Mouse (Mus musculus): Measurements from ENCODE around the gene Arfgef2. TPM values are rescaled to one million over a fixed set of nuclear protein-coding genes. Genes with fewer than 3 reads are reported as not detected.
A peak's percentile ranks its signal among the peaks of the same experiment; 100 is the strongest.

The Arfgef2 gene
- polyA plus RNA-seq, 1 experiment from 2014 or later = 3.4 TPM

- H3K9me3 ChIP-seq (ENCODE audit: control insufficient read depth, low read length) = no peaks in the 10 kb centered on the region
- no peak for ATAC-seq
- WGBS = 87% methylated on average over 8 of the region's 8 CpGs
Observed at GRCm38 (mm10) chr2:166900792-166901505, 95.6 kb downstream of the Arfgef2 start.

GRCm38 (mm10) chr2:166903719-166904282, 98.4 kb downstream of the Arfgef2 start:
- H3K4me2 ChIP-seq (ENCODE audit: low read length) = no peak overlapping the region
- H3K9me3 ChIP-seq (ENCODE audit: control insufficient read depth, low read length) = no peaks in the 10 kb centered on the region
- no peaks in the 10 kb centered on the region for H3K27me3 ChIP-seq (replicated peaks; ENCODE audit: control insufficient read depth, insufficient read depth, low read length)
- WGBS = 96% methylated on average over 6 of the region's 6 CpGs
- H3K27ac ChIP-seq (ENCODE audit: low read length) = no peak overlapping the region
- H3K9ac ChIP-seq (replicated peaks; ENCODE audit: low read depth, low read length) = no peak overlapping the region
- H3K36me3 ChIP-seq (ENCODE audit: control insufficient read depth, insufficient read depth) = no peaks in the 10 kb centered on the region
- ATAC-seq = no peak
- H3K4me3 ChIP-seq (replicated peaks; ENCODE audit: low read length) = no peak overlapping the region
- peaks cover 17% of the 10 kb centered on the region for H3K4me1 ChIP-seq (replicated peaks; ENCODE audit: control insufficient read depth, insufficient read depth, low read length)

More at GRCm38 (mm10) chr2:166900792-166901505, 95.6 kb downstream of the Arfgef2 start:
- H3K4me2 ChIP-seq (ENCODE audit: low read length) = no peak overlapping the region
- no peak overlapping the region for H3K27ac ChIP-seq (ENCODE audit: low read length)
- peaks cover 3% of the 10 kb centered on the region; the same call in 1 of the 2 replicates for H3K4me1 ChIP-seq (replicated peaks; ENCODE audit: control insufficient read depth, insufficient read depth, low read length)
- no peak overlapping the region for H3K4me3 ChIP-seq (replicated peaks; ENCODE audit: low read length)
- H3K36me3 ChIP-seq (ENCODE audit: control insufficient read depth, insufficient read depth) = no peaks in the 10 kb centered on the region
- H3K9ac ChIP-seq (replicated peaks; ENCODE audit: low read depth, low read length) = no peak overlapping the region
- no peaks in the 10 kb centered on the region for H3K27me3 ChIP-seq (replicated peaks; ENCODE audit: control insufficient read depth, insufficient read depth, low read length)

- Histone ChIP-seq H3K9me3 (ENCODE audit: control insufficient read depth, low read length) (no peaks in the 10 kb centered on the region), H3K27ac (ENCODE audit: low read length) (peak within 1 kb of the TSS; percentile 99), H3K9ac (replicated peaks; ENCODE audit: low read depth, low read length) (peak within 1 kb of the TSS; percentile 91), H3K27me3 (replicated peaks; ENCODE audit: control insufficient read depth, insufficient read depth, low read length) (no peaks in the 10 kb centered on the region), H3K4me2 (ENCODE audit: low read length) (peak within 1 kb of the TSS; percentile 84), H3K4me1 (replicated peaks; ENCODE audit: control insufficient read depth, insufficient read depth, low read length) (peaks cover 17% of the 10 kb centered on the region), H3K4me3 (replicated peaks; ENCODE audit: low read length) (peak within 1 kb of the TSS; percentile 98), H3K36me3 (ENCODE audit: control insufficient read depth, insufficient read depth) (no peaks in the 10 kb centered on the region)
- WGBS = under 1% methylated on average over 80 of the region's 80 CpGs
- peak; percentile 97 for ATAC-seq
Observed at GRCm38 (mm10) chr2:166905711-166906522, 100.5 kb downstream of the Arfgef2 start, which contains the start of gene Cse1l. Gene Cse1l (plus strand): TSS chr2:166906040.

GRCm38 (mm10) chr2:166906523-166907182, 101.3 kb downstream of the Arfgef2 start:
- Histone ChIP-seq H3K4me3 (replicated peaks; ENCODE audit: low read length) (peak overlapping the region; percentile 98), H3K9ac (replicated peaks; ENCODE audit: low read depth, low read length) (peak overlapping the region; percentile 91), H3K4me2 (ENCODE audit: low read length) (peak overlapping the region; percentile 84), H3K9me3 (ENCODE audit: control insufficient read depth, low read length) (no peaks in the 10 kb centered on the region), H3K27ac (ENCODE audit: low read length) (peak overlapping the region; percentile 99), H3K36me3 (ENCODE audit: control insufficient read depth, insufficient read depth) (no peaks in the 10 kb centered on the region), H3K4me1 (replicated peaks; ENCODE audit: control insufficient read depth, insufficient read depth, low read length) (peaks cover 17% of the 10 kb centered on the region), H3K27me3 (replicated peaks; ENCODE audit: control insufficient read depth, insufficient read depth, low read length) (no peaks in the 10 kb centered on the region)
- under 1% methylated on average over 28 of the region's 28 CpGs for WGBS
- ATAC-seq = peak; percentile 34

GRCm38 (mm10) chr2:166909729-166910128, 104.3 kb downstream of the Arfgef2 start:
- Histone ChIP-seq H3K4me1 (replicated peaks; ENCODE audit: control insufficient read depth, insufficient read depth, low read length) (peaks cover 17% of the 10 kb centered on the region), H3K9me3 (ENCODE audit: control insufficient read depth, low read length) (no peaks in the 10 kb centered on the region), H3K4me3 (replicated peaks; ENCODE audit: low read length) (no peak overlapping the region), H3K9ac (replicated peaks; ENCODE audit: low read depth, low read length) (no peak overlapping the region), H3K4me2 (ENCODE audit: low read length) (no peak overlapping the region), H3K27me3 (replicated peaks; ENCODE audit: control insufficient read depth, insufficient read depth, low read length) (no peaks in the 10 kb centered on the region), H3K36me3 (ENCODE audit: control insufficient read depth, insufficient read depth) (no peaks in the 10 kb centered on the region), H3K27ac (ENCODE audit: low read length) (no peak overlapping the region)
- WGBS = 99% methylated on average over 3 of the region's 3 CpGs
- no peak for ATAC-seq

- H3K27ac ChIP-seq (ENCODE audit: low read length) = no peak overlapping the region
Observed at GRCm38 (mm10) chr2:166910536-166910935, 105.1 kb downstream of the Arfgef2 start.

GRCm38 (mm10) chr2:166923971-166924370, 118.6 kb downstream of the Arfgef2 start:
- H3K36me3 ChIP-seq (ENCODE audit: control insufficient read depth, insufficient read depth) = peaks cover 35% of the 10 kb centered on the region
- 82% methylated on average over 2 of the region's 2 CpGs for WGBS

More at GRCm38 (mm10) chr2:166910536-166910935, 105.1 kb downstream of the Arfgef2 start:
- no peaks in the 10 kb centered on the region for H3K36me3 ChIP-seq (ENCODE audit: control insufficient read depth, insufficient read depth)
- no peak overlapping the region for H3K9ac ChIP-seq (replicated peaks; ENCODE audit: low read depth, low read length)
- no peak overlapping the region for H3K4me2 ChIP-seq (ENCODE audit: low read length)
- H3K4me1 ChIP-seq (replicated peaks; ENCODE audit: control insufficient read depth, insufficient read depth, low read length) = peaks cover 14% of the 10 kb centered on the region
- no peak overlapping the region for H3K4me3 ChIP-seq (replicated peaks; ENCODE audit: low read length)
- no peaks in the 10 kb centered on the region for H3K9me3 ChIP-seq (ENCODE audit: control insufficient read depth, low read length)
- no peak for ATAC-seq
- no peaks in the 10 kb centered on the region for H3K27me3 ChIP-seq (replicated peaks; ENCODE audit: control insufficient read depth, insufficient read depth, low read length)
- WGBS = 96% methylated on average over 8 of the region's 8 CpGs

GRCm38 (mm10) chr2:166933943-166934342, 128.6 kb downstream of the Arfgef2 start:
- no peak overlapping the region for H3K4me3 ChIP-seq (replicated peaks; ENCODE audit: low read length)
- no peak overlapping the region for H3K9ac ChIP-seq (replicated peaks; ENCODE audit: low read depth, low read length)
- no peaks in the 10 kb centered on the region for H3K4me1 ChIP-seq (replicated peaks; ENCODE audit: control insufficient read depth, insufficient read depth, low read length)
- no peak overlapping the region for H3K27ac ChIP-seq (ENCODE audit: low read length)
- peaks cover 20% of the 10 kb centered on the region for H3K36me3 ChIP-seq (ENCODE audit: control insufficient read depth, insufficient read depth)
- H3K27me3 ChIP-seq (replicated peaks; ENCODE audit: control insufficient read depth, insufficient read depth, low read length) = no peaks in the 10 kb centered on the region
- WGBS = 95% methylated on average over 6 of the region's 6 CpGs
- ATAC-seq = no peak
- H3K9me3 ChIP-seq (ENCODE audit: control insufficient read depth, low read length) = no peaks in the 10 kb centered on the region
- H3K4me2 ChIP-seq (ENCODE audit: low read length) = no peak overlapping the region

More at GRCm38 (mm10) chr2:166923971-166924370, 118.6 kb downstream of the Arfgef2 start:
- Histone ChIP-seq H3K27ac (ENCODE audit: low read length) (no peak overlapping the region), H3K4me2 (ENCODE audit: low read length) (no peak overlapping the region), H3K4me3 (replicated peaks; ENCODE audit: low read length) (no peak overlapping the region), H3K4me1 (replicated peaks; ENCODE audit: control insufficient read depth, insufficient read depth, low read length) (no peaks in the 10 kb centered on the region), H3K9ac (replicated peaks; ENCODE audit: low read depth, low read length) (no peak overlapping the region), H3K9me3 (ENCODE audit: control insufficient read depth, low read length) (no peaks in the 10 kb centered on the region), H3K27me3 (replicated peaks; ENCODE audit: control insufficient read depth, insufficient read depth, low read length) (no peaks in the 10 kb centered on the region)
- ATAC-seq = no peak
